Mouse (Mus musculus) testis, adult 2 months (tissue): ENCODE results near the gene Ankrd28. TPM values are rescaled to one million over a fixed set of nuclear protein-coding genes. Genes with fewer than 3 reads are reported as not detected.

Source experiments
- H3K27ac ChIP-seq: fragments of 200-500 bp; 2 replicates; pipeline ENCODE4 v1.5.1; 2012; ENCODE audit warnings: low read depth, low read length; ENCODE audit not compliant: control insufficient read depth, insufficient read depth
- H3K27me3 ChIP-seq: fragments of 200-500 bp; 2 replicates; pipeline ENCODE4 v1.6.1; 2012; ENCODE audit warnings: mild to moderate bottlenecking, low read length, moderate library complexity; ENCODE audit not compliant: control insufficient read depth, insufficient read depth
- H3K36me3 ChIP-seq: fragments of 200-500 bp; 2 replicates; pipeline ENCODE4 v1.6.1; 2012; ENCODE audit warnings: mild to moderate bottlenecking, low read length; ENCODE audit not compliant: control insufficient read depth, insufficient read depth
- H3K4me1 ChIP-seq: fragments of 200-500 bp; 2 replicates; pipeline ENCODE4 v1.6.1; 2012; ENCODE audit warnings: low read length; ENCODE audit not compliant: control insufficient read depth, insufficient read depth
- H3K4me3 ChIP-seq: fragments of 200-500 bp; 2 replicates; pipeline ENCODE4 v1.5.1; 2012; ENCODE audit warnings: low read depth, mild to moderate bottlenecking, low read length, moderate library complexity, mixed read lengths; ENCODE audit not compliant: control insufficient read depth
- CTCF ChIP-seq: fragments of 200-500 bp; IDR thresholded peaks from 2 replicates; pipeline ENCODE4 v1.5.1; 2012; ENCODE audit warnings: low read depth, mild to moderate bottlenecking, inconsistent platforms, low read length, moderate library complexity; ENCODE audit not compliant: control insufficient read depth, insufficient read depth, insufficient replicate concordance
- POLR2A ChIP-seq: fragments of 200-500 bp; IDR thresholded peaks from 2 replicates; pipeline ENCODE4 v1.6.1; 2012; ENCODE audit warnings: low read depth, mild to moderate bottlenecking, inconsistent platforms, low read length, moderate library complexity; ENCODE audit not compliant: control insufficient read depth
- polyA plus RNA-seq: library from polyadenylated mRNA; depleted of rRNA; stranded (reverse); fragments of >200 nt; gene quantifications from 2 replicates; pipeline ENCODE4 v1.2.3, GENCODE M21; 2012

The Ankrd28 gene
- polyA plus RNA-seq, 1 experiment: 25.7 TPM

DNA sequence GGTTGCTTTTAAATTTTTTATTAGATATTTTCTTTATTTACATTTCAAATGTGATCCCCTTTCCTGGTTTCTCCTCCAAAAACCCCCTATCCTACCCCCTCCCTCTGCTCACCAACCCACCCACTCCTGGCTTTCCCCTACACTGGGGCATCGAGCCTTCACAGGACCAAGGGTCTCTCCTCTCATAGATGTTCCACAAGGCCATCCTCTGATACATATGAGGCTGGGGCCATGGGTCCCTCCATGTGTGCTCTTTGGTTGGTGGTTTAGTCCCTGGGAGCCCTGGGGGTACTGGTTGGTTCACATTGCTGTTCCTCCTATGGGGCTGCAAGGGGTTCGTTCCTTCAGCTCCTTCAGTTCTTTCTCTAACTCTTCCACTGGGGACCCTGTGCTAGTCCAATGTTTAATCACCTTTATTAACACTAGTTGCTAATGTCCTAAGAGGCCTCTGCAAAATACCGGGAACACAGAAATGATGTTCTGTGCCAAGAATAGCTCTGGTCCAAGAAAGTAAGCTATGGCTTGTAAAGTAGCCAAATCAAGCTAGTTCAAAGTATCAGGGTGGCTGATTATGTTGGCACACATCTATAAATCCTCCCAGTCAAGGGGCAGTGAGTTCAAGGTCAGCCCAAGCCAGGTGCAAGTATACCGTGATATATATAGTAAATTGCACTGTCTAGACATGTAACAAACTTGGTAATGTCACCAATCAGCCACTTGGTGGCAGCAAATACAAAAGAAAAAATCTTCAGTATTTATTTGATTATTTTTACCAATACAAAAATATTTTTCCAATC lies 36.3 kb downstream of the Ankrd28 start:
- no peaks in the 10 kb centered on the region; the same call in 1 of the 2 replicates for H3K4me1 ChIP-seq
- no peak overlapping the region for H3K27ac ChIP-seq
- no peak overlapping the region for H3K4me3 ChIP-seq
- no peak for TF ChIP-seq POLR2A
- no peak for TF ChIP-seq CTCF
- no peaks in the 10 kb centered on the region for H3K36me3 ChIP-seq
- H3K27me3 ChIP-seq: no peaks in the 10 kb centered on the region

DNA sequence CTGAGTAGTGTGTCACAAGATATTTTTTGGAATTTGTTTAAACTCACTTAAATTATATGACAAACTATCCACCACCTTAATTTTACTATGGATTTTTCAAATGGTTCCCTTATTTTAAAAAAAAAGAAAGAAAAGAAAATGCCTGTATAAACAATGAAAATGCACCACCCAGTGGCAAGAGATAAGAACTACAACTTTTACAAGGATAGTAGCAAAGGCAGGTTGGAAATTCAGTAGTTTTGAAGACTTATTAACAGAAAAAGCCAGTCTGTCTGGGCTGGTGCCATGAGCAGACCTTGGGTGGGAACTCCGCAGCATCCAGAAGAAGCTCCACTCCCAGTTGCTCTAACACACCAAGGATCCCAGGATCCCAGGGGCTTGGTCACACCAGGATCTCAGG lies 39.7 kb downstream of the Ankrd28 start:
- H3K27ac ChIP-seq: no peak overlapping the region
- no peaks in the 10 kb centered on the region for H3K36me3 ChIP-seq
- no peak for TF ChIP-seq POLR2A
- 0 out of 2 replicates have a peak, but pooled peaks have one; percentile 4 for TF ChIP-seq CTCF

DNA sequence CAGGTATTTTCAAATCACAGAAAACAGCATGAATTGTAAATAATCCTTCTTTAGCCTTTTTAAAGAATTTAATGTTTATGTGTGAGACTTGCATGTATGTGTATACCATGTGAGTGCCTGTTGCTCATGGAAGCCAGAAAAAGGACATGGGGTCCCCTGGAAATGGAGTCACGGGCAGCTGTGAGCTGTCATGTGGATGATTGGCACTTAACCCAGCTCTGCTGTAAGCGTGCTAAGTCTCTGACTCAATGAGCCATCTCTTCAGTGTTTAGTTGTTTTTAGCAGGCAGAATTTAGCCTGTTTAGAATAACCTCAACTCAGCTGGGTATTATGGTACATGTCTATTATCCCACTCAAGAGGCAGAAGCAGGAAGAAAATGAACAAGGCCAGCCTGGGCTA lies 43.5 kb downstream of the Ankrd28 start:
- H3K4me3 ChIP-seq: no peak overlapping the region
- H3K27ac ChIP-seq: no peak overlapping the region
- H3K36me3 ChIP-seq: no peaks in the 10 kb centered on the region
- no peaks in the 10 kb centered on the region for H3K4me1 ChIP-seq
- H3K27me3 ChIP-seq: no peaks in the 10 kb centered on the region
- TF ChIP-seq POLR2A: no peak
- TF ChIP-seq CTCF: no peak

More for the DNA sequence above, 39.7 kb downstream of the Ankrd28 start:
- Histone ChIP-seq H3K4me3 (no peak overlapping the region), H3K27me3 (no peaks in the 10 kb centered on the region), H3K4me1 (no peaks in the 10 kb centered on the region)

DNA sequence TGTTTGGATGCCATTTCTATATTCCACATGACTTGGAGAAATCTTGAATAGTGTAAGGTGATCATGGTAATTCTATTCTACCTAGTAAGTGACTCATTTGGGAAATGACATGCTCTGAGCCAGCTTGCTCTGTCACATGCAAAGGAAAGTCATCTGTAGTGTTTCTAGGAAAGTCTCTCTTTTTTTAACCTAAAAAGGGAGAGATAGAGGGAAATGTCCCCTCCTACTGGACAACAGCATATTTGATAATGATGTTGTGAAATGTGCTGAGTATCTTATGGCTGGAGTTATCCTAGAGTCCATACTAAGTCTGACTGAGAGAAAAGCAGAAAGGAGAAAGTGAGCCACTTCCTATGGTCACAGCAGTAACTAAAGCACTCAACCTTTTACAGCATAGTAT lies 44.8 kb downstream of the Ankrd28 start:
- H3K4me1 ChIP-seq: no peaks in the 10 kb centered on the region
- no peaks in the 10 kb centered on the region for H3K27me3 ChIP-seq
- no peak overlapping the region for H3K4me3 ChIP-seq
- H3K36me3 ChIP-seq: no peaks in the 10 kb centered on the region
- no peak overlapping the region for H3K27ac ChIP-seq
- no peak for TF ChIP-seq POLR2A
- no peak for TF ChIP-seq CTCF

DNA sequence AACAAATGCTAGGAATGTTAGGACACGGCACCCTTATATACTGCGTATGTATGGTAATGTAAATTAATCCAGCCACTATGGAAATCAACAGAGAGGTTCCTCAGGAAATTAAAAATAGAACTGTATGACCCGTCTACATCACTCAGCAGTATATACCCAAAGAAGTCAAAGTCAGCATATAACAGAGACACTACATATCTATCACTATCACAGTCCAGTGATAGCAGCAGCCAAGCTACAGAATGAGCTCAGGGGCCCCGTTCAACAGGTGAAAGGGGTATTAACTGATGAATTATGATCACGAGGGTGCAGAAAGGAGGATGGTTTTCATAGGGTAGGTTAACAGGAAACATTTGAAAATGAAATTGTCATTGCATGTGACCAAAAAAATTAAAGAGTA lies 45.5 kb downstream of the Ankrd28 start:
- TF ChIP-seq CTCF (no peak), POLR2A (no peak)
- no peaks in the 10 kb centered on the region for H3K27me3 ChIP-seq
- H3K36me3 ChIP-seq: no peaks in the 10 kb centered on the region
- no peak overlapping the region for H3K27ac ChIP-seq
- H3K4me3 ChIP-seq: no peak overlapping the region
- no peaks in the 10 kb centered on the region for H3K4me1 ChIP-seq

DNA sequence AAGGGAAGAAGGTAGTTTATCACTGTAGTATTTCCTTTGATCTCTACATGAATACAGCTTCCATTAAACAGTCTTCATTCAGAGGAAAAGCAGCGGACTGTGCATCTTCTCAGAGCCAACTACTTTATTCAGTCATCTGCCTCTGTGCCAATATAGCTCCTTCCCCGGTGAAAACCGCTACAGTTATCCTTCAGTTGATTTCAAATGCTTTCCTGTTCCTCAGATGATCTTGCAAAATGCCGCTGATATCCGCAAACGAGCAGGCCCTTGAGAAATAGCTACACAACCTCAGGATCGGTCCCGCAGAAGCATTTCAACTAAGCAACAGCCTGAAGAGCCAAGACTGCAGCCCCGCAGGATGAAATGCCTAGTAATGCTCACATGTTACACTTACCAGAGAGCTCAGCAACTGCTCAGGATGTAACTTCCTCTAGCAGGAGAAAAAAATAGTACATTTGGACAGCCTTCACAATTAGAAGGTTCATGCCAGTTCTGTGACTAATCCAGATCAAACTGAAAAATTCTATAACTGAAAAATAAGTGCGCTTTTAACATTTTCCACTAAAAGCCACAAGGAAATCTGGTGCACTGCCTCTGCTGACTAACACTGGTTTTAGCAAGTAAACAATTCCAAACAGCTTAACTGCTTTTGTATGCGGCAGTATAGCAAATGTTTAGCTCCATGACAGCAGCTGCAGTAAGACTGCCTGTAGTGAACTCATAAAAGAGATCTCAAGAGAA lies 49.0 kb downstream of the Ankrd28 start:
- TF ChIP-seq CTCF (no peak), POLR2A (no peak)
- no peaks in the 10 kb centered on the region for H3K36me3 ChIP-seq
- no peaks in the 10 kb centered on the region for H3K27me3 ChIP-seq
- peak overlapping the region; percentile 47; the same call in 1 of the 2 replicates for H3K27ac ChIP-seq
- no peaks in the 10 kb centered on the region for H3K4me1 ChIP-seq
- peak overlapping the region; percentile 31 for H3K4me3 ChIP-seq
